Mouse (Mus musculus) neural tube, embryonic 14.5 days (tissue): ENCODE measurements around the gene Pum1. TPM values are rescaled to one million over a fixed set of nuclear protein-coding genes. Genes with fewer than 3 reads are reported as not detected.
"Not testable (repeated sequence)": the region's sequence is repeated elsewhere in the genome, so short reads cannot be mapped to it uniquely, and the experiment has no call there.

Experiments used
- ATAC-seq: fragments of 200-750 bp; cut with Nextera tagmentation; 2 replicates; pipeline ENCODE4 v1.8.0; 2017; ENCODE audit warnings: low read depth, mild to moderate bottlenecking, moderate TSS enrichment, moderate library complexity
- H3K27ac ChIP-seq: fragments of 300-500 bp; sonication (generic); 2 replicates; pipeline ENCODE4 v1.5.1; 2014; ENCODE audit warnings: low read depth, mild to moderate bottlenecking, control low read depth, low read length, moderate library complexity, mixed read lengths
- H3K27me3 ChIP-seq: fragments of 300-500 bp; sonication (generic); 2 replicates; pipeline ENCODE4 v1.6.1; 2014; ENCODE audit warnings: low read length; ENCODE audit not compliant: control insufficient read depth, insufficient read depth
- H3K36me3 ChIP-seq: fragments of 300-500 bp; sonication (generic); 2 replicates; pipeline ENCODE4 v1.6.1; 2014; ENCODE audit warnings: low read length, mixed read lengths; ENCODE audit not compliant: control insufficient read depth, insufficient read depth
- H3K4me1 ChIP-seq: fragments of 300-500 bp; sonication (generic); 2 replicates; pipeline ENCODE4 v1.6.1; 2014; ENCODE audit warnings: low read length; ENCODE audit not compliant: control insufficient read depth, insufficient read depth
- H3K4me2 ChIP-seq: fragments of 300-500 bp; sonication (generic); 2 replicates; pipeline ENCODE4 v1.6.1; 2014; ENCODE audit warnings: mild to moderate bottlenecking, low read depth, low read length, control low read depth
- H3K4me3 ChIP-seq: fragments of 300-500 bp; sonication (generic); 2 replicates; pipeline ENCODE4 v1.5.1; 2014; ENCODE audit warnings: low read depth, low read length, control low read depth, mixed read lengths
- H3K9ac ChIP-seq: fragments of 300-500 bp; sonication (generic); replicated peaks from 2 replicates; pipeline ENCODE4 v1.6.1; 2014; ENCODE audit warnings: low read depth, mild to moderate bottlenecking, control low read depth, low read length, mixed read lengths
- H3K9me3 ChIP-seq: fragments of 300-500 bp; sonication (generic); 2 replicates; pipeline ENCODE4 v1.6.1; 2016; ENCODE audit warnings: low read length; ENCODE audit not compliant: control insufficient read depth
- WGBS: fragments of 180-500 bp; shearing (Covaris S2); extraction: QIAGEN DNeasy Blood & Tissue Kit; methylation state at CpG from one replicate; pipeline ENCODE4 v1.1.7; 2014; 5-methylcytosine and 5-hydroxymethylcytosine counted together
- polyA plus RNA-seq: library from polyadenylated mRNA; unstranded; fragments of >200 nt; fragmentation: Nextera tagmentation; extraction: Ambion mirVana; gene quantifications from 2 replicates; pipeline ENCODE4 v1.2.1, GENCODE M21; 2014

Pum1 gene
- polyA plus RNA-seq, 1 experiment from 2014 or later, result 94.8 TPM

DNA sequence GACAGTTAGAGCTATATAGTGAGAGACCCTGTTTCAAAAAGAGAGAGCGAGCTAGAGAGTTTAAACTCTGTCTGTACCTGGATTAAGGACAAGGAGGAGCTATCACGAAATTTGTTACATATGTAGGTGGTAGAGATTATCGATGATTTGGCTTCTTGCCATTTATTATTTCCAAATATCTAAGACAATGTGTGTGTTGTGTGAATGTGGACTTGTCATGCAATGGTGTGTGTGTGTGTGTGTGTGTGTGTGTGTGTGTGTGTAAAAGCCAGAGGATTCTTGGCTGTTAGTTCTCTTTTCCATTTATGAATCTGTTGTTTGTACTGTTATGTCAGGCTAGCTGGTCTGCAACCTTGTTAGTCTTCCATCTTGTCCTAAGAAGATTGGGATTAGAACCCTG lies 15.0 kb downstream of the Pum1 start:
- peaks cover 3% of the 10 kb centered on the region; the same call in 1 of the 2 replicates for H3K36me3 ChIP-seq
- H3K9me3 ChIP-seq, result no peaks in the 10 kb centered on the region
- no peak for ATAC-seq
- WGBS, result 98% methylated on average over 3 of the region's 3 CpGs
- H3K4me1 ChIP-seq, result no peaks in the 10 kb centered on the region
- H3K4me2 ChIP-seq, result no peak overlapping the region
- H3K27me3 ChIP-seq, result no peaks in the 10 kb centered on the region
- no peak overlapping the region for H3K27ac ChIP-seq
- H3K9ac ChIP-seq, result no peak overlapping the region
- no peak overlapping the region for H3K4me3 ChIP-seq

- no peaks in the 10 kb centered on the region for H3K27me3 ChIP-seq
- no peaks in the 10 kb centered on the region for H3K9me3 ChIP-seq
- no peak overlapping the region for H3K4me2 ChIP-seq
- no peaks in the 10 kb centered on the region for H3K4me1 ChIP-seq
- no peak overlapping the region for H3K4me3 ChIP-seq
- H3K36me3 ChIP-seq, result no peaks in the 10 kb centered on the region
- 97% methylated on average over 6 of the region's 6 CpGs for WGBS
- no peak for ATAC-seq
- no peak overlapping the region for H3K9ac ChIP-seq
- no peak overlapping the region for H3K27ac ChIP-seq
Observed at GRCm38 (mm10) chr4:130680676-130681075, 17.6 kb downstream of the Pum1 start.

DNA sequence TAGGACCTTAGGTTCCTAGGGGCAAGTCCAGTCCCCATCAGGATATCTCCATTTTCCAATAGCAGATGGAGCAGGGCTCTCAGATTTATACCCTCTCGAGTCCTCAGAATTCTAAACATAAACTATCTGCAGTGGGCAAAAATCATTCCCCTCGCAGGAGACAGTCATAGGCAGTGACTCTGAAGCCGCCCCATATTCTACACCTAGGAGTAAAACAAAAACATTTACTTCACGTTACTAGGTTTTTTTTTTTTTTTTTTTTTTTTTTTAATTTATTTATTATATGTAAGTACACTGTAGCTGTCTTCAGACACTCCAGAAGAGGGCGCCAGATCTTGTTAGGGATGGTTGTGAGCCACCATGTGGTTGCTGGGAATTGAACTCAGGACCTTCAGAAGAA lies 19.9 kb downstream of the Pum1 start:
- H3K4me3 ChIP-seq, H3K9me3 ChIP-seq, H3K36me3 ChIP-seq, H3K4me1 ChIP-seq, H3K27me3 ChIP-seq, ATAC-seq, H3K4me2 ChIP-seq, H3K27ac ChIP-seq, H3K9ac ChIP-seq: not testable (repeated sequence)
- 86% methylated on average over 5 of the region's 5 CpGs for WGBS

GRCm38 (mm10) chr4:130693936-130694335 lies 30.8 kb downstream of the Pum1 start:
- no peak for ATAC-seq
- no peak overlapping the region for H3K4me3 ChIP-seq
- no peaks in the 10 kb centered on the region for H3K4me1 ChIP-seq
- no peak overlapping the region for H3K27ac ChIP-seq
- H3K36me3 ChIP-seq, result no peaks in the 10 kb centered on the region
- H3K9me3 ChIP-seq, result no peaks in the 10 kb centered on the region
- no peaks in the 10 kb centered on the region for H3K27me3 ChIP-seq
- H3K9ac ChIP-seq, result no peak overlapping the region
- WGBS, result 74% methylated on average over 3 of the region's 3 CpGs
- no peak overlapping the region for H3K4me2 ChIP-seq

DNA sequence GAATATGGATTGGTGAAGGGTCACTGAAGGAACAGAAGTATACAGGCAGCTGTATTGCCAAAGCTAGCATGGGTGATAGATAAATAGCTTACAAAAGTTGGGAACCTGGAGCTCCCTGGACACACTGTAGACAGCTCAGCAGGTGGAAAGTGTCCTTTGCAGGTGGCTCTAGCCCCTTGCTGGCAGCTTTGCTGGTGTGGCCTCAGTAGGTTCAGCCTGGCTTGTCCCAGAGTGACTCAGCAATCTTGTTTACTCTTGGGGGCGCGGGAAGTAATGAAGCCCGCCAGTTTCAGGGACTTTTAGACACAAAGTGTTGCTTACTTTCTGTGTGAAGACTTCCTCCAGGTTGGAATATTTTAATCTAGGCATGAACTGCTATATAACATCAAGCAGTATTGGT lies 31.9 kb downstream of the Pum1 start:
- WGBS, result 100% methylated on average over 3 of the region's 3 CpGs
- Histone ChIP-seq H3K36me3 (no peaks in the 10 kb centered on the region), H3K4me2 (no peak overlapping the region), H3K4me1 (no peaks in the 10 kb centered on the region), H3K9me3 (no peaks in the 10 kb centered on the region), H3K9ac (no peak overlapping the region), H3K27ac (no peak overlapping the region), H3K4me3 (no peak overlapping the region), H3K27me3 (no peaks in the 10 kb centered on the region)
- no peak for ATAC-seq

DNA sequence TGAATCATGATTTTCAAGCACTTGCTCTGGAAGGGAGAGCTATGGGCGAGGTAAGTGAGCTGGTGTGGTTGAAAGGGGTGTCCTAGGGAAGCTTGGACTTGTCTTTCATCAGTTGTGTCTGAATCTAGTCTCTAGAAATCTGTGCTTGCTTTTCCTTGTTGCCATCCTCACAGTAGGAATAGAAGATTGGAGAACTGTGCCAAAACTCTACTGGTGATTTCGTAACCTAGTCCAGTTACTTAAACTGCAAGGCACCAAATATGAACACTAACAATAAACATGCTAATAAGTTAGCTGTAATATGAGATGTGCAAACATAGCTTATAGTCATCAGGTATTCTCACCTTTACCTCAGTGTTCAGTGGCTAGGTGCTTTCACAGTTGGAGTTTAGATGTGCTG lies 37.9 kb downstream of the Pum1 start:
- Histone ChIP-seq H3K4me1 (no peaks in the 10 kb centered on the region), H3K27me3 (no peaks in the 10 kb centered on the region), H3K36me3 (no peaks in the 10 kb centered on the region), H3K4me3 (no peak overlapping the region), H3K9me3 (no peaks in the 10 kb centered on the region), H3K27ac (no peak overlapping the region), H3K9ac (no peak overlapping the region), H3K4me2 (no peak overlapping the region)
- no peak for ATAC-seq
- 88% methylated on average over 2 of the region's 2 CpGs for WGBS

GRCm38 (mm10) chr4:130702835-130703535 lies 39.9 kb downstream of the Pum1 start:
- H3K4me2 ChIP-seq, result no peak overlapping the region
- H3K36me3 ChIP-seq, result no peaks in the 10 kb centered on the region
- H3K9me3 ChIP-seq, result no peaks in the 10 kb centered on the region
- ATAC-seq, result no peak
- 0 out of 2 replicates have a peak, but pooled peaks cover under 1% of the 10 kb centered on the region for H3K4me1 ChIP-seq
- no peaks in the 10 kb centered on the region for H3K27me3 ChIP-seq
- H3K27ac ChIP-seq, result no peak overlapping the region
- no peak overlapping the region for H3K4me3 ChIP-seq
- no peak overlapping the region for H3K9ac ChIP-seq
- WGBS, result 83% methylated on average over 3 of the region's 3 CpGs

DNA sequence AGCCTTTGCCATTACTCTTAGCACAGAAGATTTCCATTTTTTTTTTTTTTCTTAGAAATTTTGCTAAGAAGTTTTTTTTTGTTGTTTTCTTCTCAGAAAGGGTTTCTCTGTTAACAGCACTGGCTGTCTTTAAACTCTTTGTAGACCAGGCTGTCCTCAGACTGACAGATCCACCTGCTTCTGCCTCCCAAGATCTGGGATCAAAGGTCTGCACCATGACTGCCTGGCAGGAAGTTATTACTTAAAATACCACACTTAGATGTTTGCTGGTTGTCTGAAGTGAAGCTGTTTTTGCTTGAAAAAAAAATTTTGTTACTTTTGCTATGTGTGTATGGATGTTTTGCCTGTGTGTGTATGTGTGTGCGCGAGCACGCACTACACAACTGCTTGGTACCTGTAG lies 40.5 kb downstream of the Pum1 start:
- Histone ChIP-seq H3K4me2 (no peak overlapping the region), H3K9me3 (no peaks in the 10 kb centered on the region), H3K4me1 (0 out of 2 replicates have a peak, but pooled peaks cover 4% of the 10 kb centered on the region), H3K27ac (no peak overlapping the region), H3K9ac (no peak overlapping the region), H3K27me3 (no peaks in the 10 kb centered on the region), H3K4me3 (no peak overlapping the region), H3K36me3 (no peaks in the 10 kb centered on the region)
- WGBS, result 96% methylated on average over 3 of the region's 3 CpGs
- ATAC-seq, result no peak

- 0 out of 2 replicates have a peak, but pooled peaks cover 4% of the 10 kb centered on the region for H3K4me1 ChIP-seq
- H3K27ac ChIP-seq, result no peak overlapping the region
- no peak overlapping the region for H3K4me2 ChIP-seq
- H3K9me3 ChIP-seq, result no peaks in the 10 kb centered on the region
- H3K9ac ChIP-seq, result no peak overlapping the region
- no peak for ATAC-seq
- 0 out of 2 replicates have a peak, but pooled peaks cover 3% of the 10 kb centered on the region for H3K36me3 ChIP-seq
- H3K27me3 ChIP-seq, result no peaks in the 10 kb centered on the region
- WGBS, result 96% methylated on average over 4 of the region's 4 CpGs
- no peak overlapping the region for H3K4me3 ChIP-seq
Observed at GRCm38 (mm10) chr4:130704615-130705014, 41.5 kb downstream of the Pum1 start.
